Mouse (Mus musculus) retina, postnatal 7 days (tissue): Measurements from ENCODE around the gene Prcd.
"Not testable (repeated sequence)": the region's sequence is repeated elsewhere in the genome, so short reads cannot be mapped to it uniquely, and the experiment has no call there.

Experiments
- DNase-seq: peaks from one replicate; pipeline ENCODE4 v3.0.0-alpha.2; 2012; ENCODE audit warnings: low read depth, low spot score

Prcd gene

GRCm38 (mm10) chr11:116669316-116669715, 16.0 kb downstream of the Prcd start:
- DNase-seq = no peak

- no peak for DNase-seq
Observed at GRCm38 (mm10) chr11:116669787-116670365, 16.5 kb downstream of the Prcd start.

DNA sequence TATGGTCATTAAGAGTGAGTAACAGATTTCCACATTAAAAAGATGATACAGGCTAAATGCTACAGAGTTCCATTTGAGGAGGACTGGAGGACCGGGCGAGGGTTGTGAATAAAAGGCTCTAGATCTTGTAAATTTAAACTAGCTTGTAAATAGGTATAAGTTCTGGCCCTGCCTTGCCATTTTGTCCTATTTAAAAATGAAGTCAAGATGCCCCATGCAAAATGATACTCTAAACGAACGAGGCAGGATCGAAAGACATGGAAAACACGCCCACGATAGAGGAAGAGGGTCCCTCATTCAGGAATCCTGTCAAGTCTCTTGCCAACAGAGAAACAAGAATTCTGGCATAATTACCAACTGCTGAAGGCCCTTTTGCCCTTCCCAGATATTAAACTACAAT, 17.1 kb downstream of the Prcd start:
- no peak for DNase-seq

GRCm38 (mm10) chr11:116671112-116671844, 17.9 kb downstream of the Prcd start:
- peak; percentile 97 for DNase-seq

DNA sequence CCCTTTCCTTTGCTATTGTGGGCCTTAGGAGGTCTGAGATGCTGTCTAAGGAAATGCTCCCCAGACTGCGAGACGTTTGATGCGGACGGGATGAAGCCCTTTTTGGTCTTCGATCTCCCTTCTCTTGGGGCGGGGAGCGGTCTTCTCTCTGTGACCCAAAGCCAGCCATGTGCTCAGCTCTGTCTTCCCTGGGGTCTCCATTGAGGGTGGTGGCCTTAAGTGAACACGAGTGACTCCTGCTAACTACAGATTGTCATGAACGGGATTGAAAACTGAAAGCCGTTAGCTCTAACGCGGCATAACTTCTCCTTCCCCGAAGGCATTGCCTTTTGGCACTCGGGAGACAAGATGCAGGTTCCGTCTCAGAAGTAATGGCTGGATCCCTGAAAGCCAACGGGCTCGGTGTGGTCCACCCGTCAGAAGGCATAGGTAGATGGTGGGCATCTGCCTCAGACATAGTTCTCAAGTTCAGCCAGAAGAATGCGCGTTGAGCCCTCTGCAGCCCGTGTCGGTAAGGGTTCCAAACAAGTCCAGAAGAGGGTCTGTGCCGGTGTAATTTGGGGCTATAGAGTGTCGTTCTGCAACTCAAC, 18.6 kb downstream of the Prcd start:
- DNase-seq = no peak

GRCm38 (mm10) chr11:116672595-116672994, 19.3 kb downstream of the Prcd start:
- no peak for DNase-seq

GRCm38 (mm10) chr11:116673410-116673809, 20.1 kb downstream of the Prcd start:
- no peak for DNase-seq

GRCm38 (mm10) chr11:116674616-116675379, 21.5 kb downstream of the Prcd start:
- DNase-seq = no peak

DNA sequence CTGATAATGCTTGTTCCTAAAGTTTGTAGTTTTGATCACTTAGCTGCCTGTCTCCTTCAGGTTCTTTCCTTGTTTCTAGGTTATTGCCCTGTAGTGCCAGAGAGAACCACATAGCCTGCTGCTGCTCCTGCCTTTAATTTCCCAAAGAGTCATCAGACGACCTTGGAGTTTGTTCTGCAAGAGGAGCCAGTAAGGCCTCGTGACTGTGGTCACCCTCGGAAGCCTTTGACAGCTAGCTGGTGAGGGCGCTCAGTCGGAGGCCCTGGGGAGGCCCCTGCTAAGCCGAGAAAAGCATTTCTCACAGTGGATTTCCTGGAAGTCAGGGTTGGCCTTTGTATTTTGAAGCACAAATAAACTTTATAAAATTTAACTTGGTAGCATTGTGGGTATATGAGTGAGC, 22.1 kb downstream of the Prcd start:
- DNase-seq = not testable (repeated sequence)

GRCm38 (mm10) chr11:116676175-116676976, 23.0 kb downstream of the Prcd start:
- no peak for DNase-seq

DNA sequence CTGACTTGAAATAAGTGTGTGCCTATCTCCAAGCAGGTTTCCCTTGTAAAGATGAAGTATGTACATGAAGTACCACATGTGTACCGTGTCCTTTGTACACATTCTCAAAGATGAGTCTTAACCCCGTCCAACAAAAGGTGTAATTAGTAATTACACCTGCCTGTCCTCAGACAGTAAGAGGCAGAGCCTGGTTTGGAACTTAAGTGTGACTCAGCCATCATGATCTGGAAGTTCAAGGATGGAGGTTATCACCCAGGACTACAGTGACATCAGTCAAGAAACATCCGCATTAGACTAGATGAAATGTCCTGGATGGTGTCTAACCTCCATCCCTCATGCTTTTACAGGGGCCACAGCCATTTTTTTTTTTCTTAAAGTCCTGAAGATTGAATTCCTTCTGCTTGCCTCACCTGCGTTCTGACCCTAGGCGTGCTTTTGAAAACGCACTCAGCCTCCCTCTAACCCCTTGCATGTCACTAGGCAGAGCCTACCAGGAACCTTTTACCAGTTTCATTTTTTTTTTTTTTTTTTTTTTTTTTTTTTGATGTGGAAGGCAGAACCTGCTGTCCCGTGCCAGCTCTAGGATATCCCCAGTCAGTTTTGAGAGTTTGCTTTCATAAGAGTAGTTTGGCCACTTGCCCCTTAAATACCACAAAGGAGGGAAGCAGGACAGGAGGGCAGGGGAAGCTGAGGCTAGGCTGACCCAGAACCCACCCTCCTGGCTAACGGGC, 24.5 kb downstream of the Prcd start:
- DNase-seq = no peak

DNA sequence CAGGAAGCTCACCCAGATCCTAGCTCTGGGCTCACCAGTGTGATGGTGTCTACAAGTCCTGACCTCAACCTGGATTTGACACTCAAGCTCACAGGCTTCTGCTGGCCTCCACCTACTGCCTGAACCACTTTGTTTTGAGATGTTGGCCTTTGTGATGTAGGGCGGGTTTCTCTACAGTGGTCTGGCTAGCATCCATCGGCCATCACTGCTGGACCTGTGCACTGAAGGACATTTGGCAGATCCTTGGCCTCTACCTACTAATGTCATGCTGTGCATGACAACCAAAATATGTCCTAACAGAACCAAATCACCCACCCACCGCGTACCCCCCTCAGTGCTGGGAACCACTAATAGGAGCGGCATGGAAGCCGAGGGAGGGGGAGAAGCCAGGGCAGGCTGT, 25.8 kb downstream of the Prcd start:
- DNase-seq = no peak

DNA sequence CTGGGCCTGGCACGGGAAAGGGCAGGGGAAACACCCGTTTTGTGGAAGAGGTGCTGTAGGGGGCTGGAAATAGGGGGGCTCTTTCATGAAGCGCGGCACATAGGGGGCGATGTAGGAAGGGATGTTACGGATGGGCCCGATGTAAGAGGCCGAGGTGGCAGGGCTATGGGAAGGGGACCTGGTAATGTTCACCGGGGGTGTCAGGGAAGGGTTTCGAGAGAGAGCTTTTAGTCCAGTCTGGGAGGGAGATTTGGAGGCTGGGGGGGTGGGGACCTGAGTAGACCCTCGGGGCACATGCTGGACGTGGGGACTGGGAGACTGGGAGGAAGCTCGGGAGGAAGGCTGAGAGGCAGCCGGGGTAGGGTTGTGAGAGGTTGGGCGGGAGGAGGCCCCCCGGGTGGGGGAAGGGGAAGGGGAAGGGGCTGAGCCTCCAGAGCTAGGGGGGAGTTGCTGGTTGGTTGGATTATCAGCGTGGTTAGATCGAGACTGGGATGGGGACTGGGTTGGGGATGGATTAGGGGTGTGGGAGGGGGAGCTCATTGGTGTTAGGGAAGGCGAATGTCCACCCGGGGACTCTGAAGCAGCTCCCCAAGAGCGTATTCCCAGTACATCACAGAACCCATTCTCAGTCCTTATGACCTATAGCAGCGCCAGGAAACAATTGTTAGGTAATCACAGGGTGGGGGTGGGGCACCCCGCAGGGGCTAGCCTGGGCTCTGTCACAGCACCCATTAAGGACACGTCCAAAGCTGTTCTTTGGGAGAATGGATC, 27.2 kb downstream of the Prcd start:
- no peak for DNase-seq

DNA sequence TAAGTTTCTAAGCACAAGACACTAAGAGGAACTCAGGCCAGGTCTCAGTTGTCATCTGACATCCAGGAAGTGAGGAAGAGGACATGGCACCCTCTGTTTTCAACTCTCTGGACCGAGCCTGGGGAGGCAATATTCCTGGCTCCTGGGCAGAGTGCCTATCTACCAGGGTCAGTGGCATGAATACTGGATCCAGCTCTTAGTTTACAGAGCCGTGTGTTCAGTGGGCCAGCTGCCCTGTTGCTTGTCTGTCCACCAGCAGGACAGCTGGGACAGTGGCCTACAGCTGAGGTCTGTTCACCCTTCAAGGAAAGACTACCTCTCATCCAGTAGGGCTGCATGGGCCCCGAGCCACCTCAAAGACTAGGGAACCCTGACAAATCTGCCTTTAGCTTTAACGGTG, 27.8 kb downstream of the Prcd start:
- DNase-seq = no peak

DNA sequence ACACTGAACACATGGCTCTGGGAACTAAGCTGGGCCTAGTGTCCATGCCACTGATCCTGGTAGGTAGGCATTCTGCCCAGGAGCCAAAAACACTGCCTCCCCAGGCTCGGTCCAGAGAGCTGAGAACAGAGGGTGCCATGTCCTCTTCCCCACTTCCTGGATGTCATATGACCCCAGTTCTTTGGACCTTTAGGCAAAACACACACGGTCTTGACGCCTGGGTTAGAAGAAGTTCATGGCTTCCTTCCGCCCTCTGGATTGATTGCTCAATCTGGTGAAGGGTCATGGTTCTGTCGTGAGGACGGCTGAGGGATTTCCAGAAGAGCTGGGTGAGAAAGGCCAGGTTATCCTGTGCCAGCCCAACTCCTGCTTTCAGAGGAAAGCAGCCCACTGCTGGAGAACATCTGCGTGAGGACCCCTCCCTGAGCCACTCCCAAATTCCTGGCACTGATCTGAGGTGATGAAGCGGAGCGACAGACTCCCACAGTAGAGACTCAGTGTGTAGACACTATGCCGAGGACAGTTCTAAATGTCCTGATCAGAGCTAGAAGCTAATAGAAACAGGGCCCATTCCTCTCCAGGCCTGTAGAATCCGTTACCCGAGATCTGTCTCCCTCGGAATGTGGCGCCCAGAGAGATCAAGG, 29.3 kb downstream of the Prcd start:
- DNase-seq = no peak

- DNase-seq = no peak
Observed at GRCm38 (mm10) chr11:116683777-116684176, 30.4 kb downstream of the Prcd start.

DNA sequence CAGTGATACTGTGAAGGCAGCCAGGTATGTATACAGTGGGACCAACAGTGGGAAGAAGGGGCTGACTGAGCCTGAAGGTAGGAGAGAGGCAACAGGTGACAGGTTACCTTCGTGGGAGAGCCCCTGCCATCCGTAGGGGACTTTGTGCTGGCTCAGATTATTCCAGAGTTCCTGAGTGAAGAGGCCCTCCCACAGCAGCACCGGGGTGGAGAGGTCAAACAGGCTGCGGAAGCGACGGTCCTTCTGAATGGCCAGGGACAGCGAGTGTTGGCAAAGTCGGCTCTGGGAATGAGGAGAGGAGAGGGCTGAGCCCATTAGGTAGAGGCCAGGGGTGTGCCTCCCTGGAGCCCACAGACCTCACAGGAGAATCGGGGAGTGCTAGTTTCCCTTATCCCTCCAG, 32.4 kb downstream of the Prcd start:
- DNase-seq = no peak

DNA sequence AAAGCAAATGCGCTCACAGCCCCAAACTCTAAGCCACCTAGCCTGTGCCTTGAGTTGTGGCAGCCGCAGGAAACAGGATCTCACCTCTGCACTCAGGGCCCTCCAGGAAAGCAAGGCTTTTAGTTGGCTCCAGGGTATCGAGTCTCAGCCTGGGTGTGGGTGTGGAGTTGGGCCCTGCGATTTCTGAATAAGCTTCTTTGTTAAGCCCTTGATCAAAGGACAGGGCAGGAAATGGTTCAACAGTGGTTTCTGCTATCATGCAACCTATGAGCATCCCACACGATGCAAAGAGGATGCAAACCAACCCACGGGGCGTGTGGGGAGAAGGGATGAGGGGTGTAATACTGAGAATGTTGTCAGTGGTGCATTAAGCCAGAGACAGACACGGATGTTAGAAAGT, 34.6 kb downstream of the Prcd start:
- DNase-seq = no peak

GRCm38 (mm10) chr11:116689622-116690021, 36.3 kb downstream of the Prcd start:
- DNase-seq = no peak
